Comparison of ENCODE assay signal across 13 mouse cellular contexts in the genomic region with DNA sequence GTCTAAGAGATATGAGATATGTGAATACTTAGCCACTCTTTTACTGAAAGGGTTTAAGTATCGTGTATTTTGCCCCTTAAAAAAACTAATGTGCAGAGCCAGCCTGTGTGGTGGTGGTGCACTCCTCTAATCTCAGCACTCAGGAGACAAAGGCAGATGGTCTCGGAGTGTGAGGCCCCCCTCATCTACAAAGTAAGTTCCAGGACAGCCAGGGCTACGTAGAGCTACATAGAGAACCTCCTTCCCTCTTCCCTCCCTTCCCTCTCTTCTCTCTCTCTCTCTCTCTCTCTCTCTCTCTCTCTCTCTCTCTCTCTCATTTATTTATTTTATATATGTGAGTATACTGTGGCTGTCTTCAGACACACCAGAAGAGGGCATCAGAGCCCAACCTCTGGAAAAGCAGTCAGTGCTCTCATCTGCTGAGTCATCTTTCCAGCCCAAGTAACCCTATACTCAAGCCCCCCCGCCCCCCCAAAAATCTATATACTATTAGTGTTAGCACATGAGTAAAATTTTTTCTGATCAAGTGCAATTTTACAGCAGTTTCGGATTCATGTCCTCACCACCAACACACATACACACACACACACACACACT. TPM values are rescaled to one million over a fixed set of nuclear protein-coding genes. Genes with fewer than 3 reads are reported as not detected.
A peak's percentile ranks its signal among the peaks of the same experiment; 100 is the strongest.
DNase-seq lines count a peak whose midpoint lies in the region; ATAC-seq and TF ChIP-seq lines count a peak whose summit lies in the region.
"Had no signal": no experiment of that assay in that cellular context is flagged by ENCODE, and none has a peak within 500 bp of the region (broad histone marks: within the 10 kb centered on the region; RNA-seq: fewer than 3 reads in every experiment).

No protein-coding gene starts in this region.

- no peak for TF ChIP-seq EP300 in heart, adult 2 months (IDR thresholded peaks at IDR 0.05; ENCODE audit: insufficient read depth, low read depth, low read length)

- H3K9ac ChIP-seq in heart, adult 2 months (ENCODE audit: low read depth, low read length) = no peak overlapping the region
- H3K9ac ChIP-seq in heart, embryonic 12.5 days = no peak overlapping the region
- no peak overlapping the region for H3K9ac ChIP-seq in midbrain, postnatal 0 days (replicated peaks; ENCODE audit: low read length, poor library complexity, severe bottlenecking)
- H3K9ac ChIP-seq in midbrain, embryonic 13.5 days (replicated peaks) = no peak overlapping the region
- no peak overlapping the region for H3K9ac ChIP-seq in forebrain, postnatal 0 days
- H3K9ac ChIP-seq in stomach, embryonic 16.5 days (ENCODE audit: low read length) = no peak overlapping the region
- H3K9ac ChIP-seq: neural tube, embryonic 13.5 days had no signal

- peaks cover 2% of the 10 kb centered on the region; the same call in 1 of the 2 replicates for H3K4me1 ChIP-seq in heart, adult 2 months (ENCODE audit: control insufficient read depth, insufficient read depth, low read length)
- no peaks in the 10 kb centered on the region for H3K4me1 ChIP-seq in heart, embryonic 12.5 days (replicated peaks)
- H3K4me1 ChIP-seq in midbrain, postnatal 0 days (ENCODE audit: insufficient read depth, low read length) = no peaks in the 10 kb centered on the region
- no peaks in the 10 kb centered on the region for H3K4me1 ChIP-seq in midbrain, embryonic 13.5 days (replicated peaks)
- 0 out of 2 replicates have a peak, but pooled peaks cover 3% of the 10 kb centered on the region for H3K4me1 ChIP-seq in forebrain, postnatal 0 days (ENCODE audit: insufficient read depth)
- H3K4me1 ChIP-seq in stomach, embryonic 16.5 days (ENCODE audit: control insufficient read depth, insufficient read depth, low read length) = no peaks in the 10 kb centered on the region
- H3K4me1 ChIP-seq: neural tube, embryonic 13.5 days had no signal

- H3K27ac ChIP-seq in heart, adult 2 months = no peak overlapping the region
- H3K27ac ChIP-seq in heart, embryonic 12.5 days (ENCODE audit: poor library complexity, severe bottlenecking) = no peak overlapping the region
- no peak overlapping the region for H3K27ac ChIP-seq in midbrain, postnatal 0 days (ENCODE audit: low read depth, low read length)
- H3K27ac ChIP-seq in midbrain, embryonic 13.5 days = no peak overlapping the region
- H3K27ac ChIP-seq in forebrain, postnatal 0 days (ENCODE audit: low read depth, low read length) = no peak overlapping the region
- H3K27ac ChIP-seq in stomach, embryonic 16.5 days (ENCODE audit: low read length) = no peak overlapping the region
- H3K27ac ChIP-seq: neural tube, embryonic 13.5 days had no signal

- no peak overlapping the region for H3K4me2 ChIP-seq in heart, embryonic 12.5 days
- no peak overlapping the region for H3K4me2 ChIP-seq in midbrain, postnatal 0 days (ENCODE audit: low read depth, low read length, poor library complexity, severe bottlenecking)
- H3K4me2 ChIP-seq in midbrain, embryonic 13.5 days (replicated peaks) = no peak overlapping the region
- no peak overlapping the region for H3K4me2 ChIP-seq in forebrain, postnatal 0 days (ENCODE audit: low read depth)
- no peak overlapping the region for H3K4me2 ChIP-seq in stomach, embryonic 16.5 days (ENCODE audit: low read depth, low read length)
- H3K4me2 ChIP-seq: neural tube, embryonic 13.5 days had no signal

- peak; percentile 27 for TF ChIP-seq CTCF in heart, adult 2 months (IDR thresholded peaks at IDR 0.05)
- TF ChIP-seq CTCF in midbrain, postnatal 0 days (IDR thresholded peaks at IDR 0.05) = 0 out of 2 replicates have a peak, but pooled peaks have one; percentile 11
- 0 out of 2 replicates have a peak, but pooled peaks have one; percentile 20 for TF ChIP-seq CTCF in forebrain, postnatal 0 days (IDR thresholded peaks at IDR 0.05; ENCODE audit: low read depth)

- no peaks in the 10 kb centered on the region for H3K79me2 ChIP-seq in heart, adult 2 months (replicated peaks; ENCODE audit: control insufficient read depth, insufficient read depth, low read length)

- intact Hi-C loops in heart, adult 2 months (cut with DNase I) = no loop called here

- no peaks in the 10 kb centered on the region for H3K9me3 ChIP-seq in heart, embryonic 12.5 days (replicated peaks)
- no peaks in the 10 kb centered on the region for H3K9me3 ChIP-seq in midbrain, postnatal 0 days (ENCODE audit: low read length)
- H3K9me3 ChIP-seq in midbrain, embryonic 13.5 days = no peaks in the 10 kb centered on the region
- no peaks in the 10 kb centered on the region for H3K9me3 ChIP-seq in forebrain, postnatal 0 days (ENCODE audit: low read length)
- no peaks in the 10 kb centered on the region for H3K9me3 ChIP-seq in stomach, embryonic 16.5 days (replicated peaks; ENCODE audit: control insufficient read depth, low read length)
- H3K9me3 ChIP-seq: neural tube, embryonic 13.5 days had no signal

- WGBS in heart, adult 2 months = 77% methylated on average over 5 of the region's 5 CpGs
- WGBS in heart, embryonic 12.5 days = 77% methylated on average over 5 of the region's 5 CpGs
- 80% methylated on average over 5 of the region's 5 CpGs for WGBS in midbrain, postnatal 0 days
- WGBS in midbrain, embryonic 13.5 days = 89% methylated on average over 5 of the region's 5 CpGs
- 74% methylated on average over 5 of the region's 5 CpGs for WGBS in forebrain, postnatal 0 days
- 65% methylated on average over 5 of the region's 5 CpGs for WGBS in stomach, embryonic 16.5 days

- ATAC-seq in heart, embryonic 12.5 days (ENCODE audit: insufficient number of reproducible peaks, low FRiP score) = no peak
- no peak for ATAC-seq in midbrain, postnatal 0 days (ENCODE audit: low FRiP score)
- no peak for ATAC-seq in midbrain, embryonic 13.5 days
- peak; percentile 67; the same call in 1 of the 2 replicates for ATAC-seq in forebrain, postnatal 0 days
- peak; percentile 33; the same call in 1 of the 2 replicates for ATAC-seq in stomach, embryonic 16.5 days (ENCODE audit: insufficient read depth, low FRiP score)
- ATAC-seq: inflammation-experienced regulatory T-cells, adult 6 months had no signal

- H3K27me3 ChIP-seq in heart, adult 2 months (ENCODE audit: control insufficient read depth, insufficient read depth, low read length) = no peaks in the 10 kb centered on the region
- no peaks in the 10 kb centered on the region for H3K27me3 ChIP-seq in heart, embryonic 12.5 days (replicated peaks)
- H3K27me3 ChIP-seq in midbrain, postnatal 0 days (ENCODE audit: insufficient read depth, low read length) = no peaks in the 10 kb centered on the region
- no peaks in the 10 kb centered on the region for H3K27me3 ChIP-seq in midbrain, embryonic 13.5 days
- H3K27me3 ChIP-seq in forebrain, postnatal 0 days (ENCODE audit: insufficient read depth, low read length) = no peaks in the 10 kb centered on the region
- no peaks in the 10 kb centered on the region for H3K27me3 ChIP-seq in stomach, embryonic 16.5 days (ENCODE audit: control insufficient read depth, insufficient read depth, low read length)
- H3K27me3 ChIP-seq: neural tube, embryonic 13.5 days had no signal

- H3K36me3 ChIP-seq in heart, adult 2 months (ENCODE audit: control insufficient read depth, insufficient read depth, low read length) = no peaks in the 10 kb centered on the region
- H3K36me3 ChIP-seq in heart, embryonic 12.5 days = peaks cover 44% of the 10 kb centered on the region
- H3K36me3 ChIP-seq in midbrain, postnatal 0 days (ENCODE audit: insufficient read depth, low read length) = peaks cover 28% of the 10 kb centered on the region
- peaks cover 38% of the 10 kb centered on the region for H3K36me3 ChIP-seq in midbrain, embryonic 13.5 days
- H3K36me3 ChIP-seq in forebrain, postnatal 0 days (ENCODE audit: insufficient read depth) = peaks cover 34% of the 10 kb centered on the region
- H3K36me3 ChIP-seq in stomach, embryonic 16.5 days (ENCODE audit: control insufficient read depth, insufficient read depth, low read length) = peaks cover 12% of the 10 kb centered on the region

- no peak for DNase-seq in heart, adult 2 months
- DNase-seq in midbrain, postnatal 0 days (ENCODE audit: low spot score) = no peak
- peak; percentile 23 for DNase-seq in forebrain, postnatal 0 days
- DNase-seq in B cell, adult 2 months = no peak
- no peak for DNase-seq in frontal cortex, postnatal 25 days (ENCODE audit: low spot score in 2 of 2)
- DNase-seq: cerebellum, adult 11-12 months; lung, postnatal 4 days; midbrain, embryonic 14.5 days had no signal

- TF ChIP-seq POLR2A in heart, adult 2 months (IDR thresholded peaks at IDR 0.05; ENCODE audit: insufficient read depth, low read depth, low read length) = no peak

- no peak overlapping the region for H3K4me3 ChIP-seq in heart, adult 2 months
- H3K4me3 ChIP-seq in heart, embryonic 12.5 days = no peak overlapping the region
- no peak overlapping the region for H3K4me3 ChIP-seq in midbrain, postnatal 0 days (ENCODE audit: low read depth, low read length)
- H3K4me3 ChIP-seq in midbrain, embryonic 13.5 days (replicated peaks) = no peak overlapping the region
- no peak overlapping the region for H3K4me3 ChIP-seq in forebrain, postnatal 0 days (ENCODE audit: low read depth, low read length)
- no peak overlapping the region for H3K4me3 ChIP-seq in stomach, embryonic 16.5 days (replicated peaks; ENCODE audit: low read length)
- H3K4me3 ChIP-seq: neural tube, embryonic 13.5 days had no signal

RNA-seq across cellular contexts. Expression of a gene that starts 9.0 kb away (rescaled TPM):
- total RNA-seq in heart, adult 2 months (2021) = 1 to 10 TPM; 4.3 to 4.8 TPM
- polyA plus RNA-seq in heart, adult 2 months (2012; rRNA removed) = 7.8 and 8.7 TPM in 2 replicates
- polyA plus RNA-seq in heart, embryonic 12.5 days (2016; fragmentation: Nextera tagmentation; extraction: Ambion mirVana) = 12.5 and 14.4 TPM in 2 replicates
- total RNA-seq in midbrain, postnatal 0 days (2014; rRNA removed) = 50.7 and 73.4 TPM in 2 replicates
- polyA plus RNA-seq in midbrain, postnatal 0 days (2015; fragmentation: Nextera tagmentation; extraction: Ambion mirVana) = 19.1 and 22.3 TPM in 2 replicates
- 23.3 and 29.2 TPM in 2 replicates for polyA plus RNA-seq in midbrain, embryonic 13.5 days (2015; fragmentation: Nextera tagmentation; extraction: Ambion mirVana)
- 36.6 and 52.2 TPM in 2 replicates for total RNA-seq in forebrain, postnatal 0 days (2014; rRNA removed)
- polyA plus RNA-seq in forebrain, postnatal 0 days (2015; fragmentation: Nextera tagmentation; extraction: Ambion mirVana) = 15.3 and 21.5 TPM in 2 replicates
- polyA plus RNA-seq in stomach, embryonic 16.5 days (2015; fragmentation: Nextera tagmentation; extraction: Ambion mirVana) = 16.7 and 18.4 TPM in 2 replicates

RNA-seq across cellular contexts. Expression of a gene that starts 11.6 kb away (rescaled TPM):
- total RNA-seq in heart, adult 2 months (2021) = 10 to 100 TPM; 34.7 to 37.5 TPM
- 55.3 and 55.7 TPM in 2 replicates for polyA plus RNA-seq in heart, adult 2 months (2012; rRNA removed)
- 81.9 and 84.8 TPM in 2 replicates for polyA plus RNA-seq in heart, embryonic 12.5 days (2016; fragmentation: Nextera tagmentation; extraction: Ambion mirVana)
- 77.5 and 78.3 TPM in 2 replicates for total RNA-seq in midbrain, postnatal 0 days (2014; rRNA removed)
- 64.5 and 64.6 TPM in 2 replicates for polyA plus RNA-seq in midbrain, postnatal 0 days (2015; fragmentation: Nextera tagmentation; extraction: Ambion mirVana)
- 57.7 and 59.7 TPM in 2 replicates for polyA plus RNA-seq in midbrain, embryonic 13.5 days (2015; fragmentation: Nextera tagmentation; extraction: Ambion mirVana)
- 51.2 and 61.4 TPM in 2 replicates for total RNA-seq in forebrain, postnatal 0 days (2014; rRNA removed)
- 41.7 and 49.2 TPM in 2 replicates for polyA plus RNA-seq in forebrain, postnatal 0 days (2015; fragmentation: Nextera tagmentation; extraction: Ambion mirVana)
- polyA plus RNA-seq in stomach, embryonic 16.5 days (2015; fragmentation: Nextera tagmentation; extraction: Ambion mirVana) = 85.7 and 93.7 TPM in 2 replicates

RNA-seq across cellular contexts. Expression of a gene that starts 28.1 kb away (rescaled TPM):
- 100 to 1,000 TPM; 160 to 161 TPM for total RNA-seq in heart, adult 2 months (2021)
- 191 and 208 TPM in 2 replicates for polyA plus RNA-seq in heart, adult 2 months (2012; rRNA removed)
- 386 and 388 TPM in 2 replicates for polyA plus RNA-seq in heart, embryonic 12.5 days (2016; fragmentation: Nextera tagmentation; extraction: Ambion mirVana)
- 123 and 126 TPM in 2 replicates for total RNA-seq in midbrain, postnatal 0 days (2014; rRNA removed)
- polyA plus RNA-seq in midbrain, postnatal 0 days (2015; fragmentation: Nextera tagmentation; extraction: Ambion mirVana) = 175 and 201 TPM in 2 replicates
- 270 and 306 TPM in 2 replicates for polyA plus RNA-seq in midbrain, embryonic 13.5 days (2015; fragmentation: Nextera tagmentation; extraction: Ambion mirVana)
- total RNA-seq in forebrain, postnatal 0 days (2014; rRNA removed) = 116 and 130 TPM in 2 replicates
- 190 and 236 TPM in 2 replicates for polyA plus RNA-seq in forebrain, postnatal 0 days (2015; fragmentation: Nextera tagmentation; extraction: Ambion mirVana)
- 434 and 465 TPM in 2 replicates for polyA plus RNA-seq in stomach, embryonic 16.5 days (2015; fragmentation: Nextera tagmentation; extraction: Ambion mirVana)

RNA-seq across cellular contexts. Expression of a gene that starts 33.8 kb away (rescaled TPM):
- 10 to 100 TPM; 21.2 to 21.3 TPM for total RNA-seq in heart, adult 2 months (2021)
- polyA plus RNA-seq in heart, adult 2 months (2012; rRNA removed) = 30.6 and 31.3 TPM in 2 replicates
- polyA plus RNA-seq in heart, embryonic 12.5 days (2016; fragmentation: Nextera tagmentation; extraction: Ambion mirVana) = 179 and 187 TPM in 2 replicates
- total RNA-seq in midbrain, postnatal 0 days (2014; rRNA removed) = 7.4 and 11.8 TPM in 2 replicates
- polyA plus RNA-seq in midbrain, postnatal 0 days (2015; fragmentation: Nextera tagmentation; extraction: Ambion mirVana) = 9.0 and 9.8 TPM in 2 replicates
- 14.1 and 16.6 TPM in 2 replicates for polyA plus RNA-seq in midbrain, embryonic 13.5 days (2015; fragmentation: Nextera tagmentation; extraction: Ambion mirVana)
- total RNA-seq in forebrain, postnatal 0 days (2014; rRNA removed) = 10.0 and 11.3 TPM in 2 replicates
- polyA plus RNA-seq in forebrain, postnatal 0 days (2015; fragmentation: Nextera tagmentation; extraction: Ambion mirVana) = 9.6 and 10.0 TPM in 2 replicates
- polyA plus RNA-seq in stomach, embryonic 16.5 days (2015; fragmentation: Nextera tagmentation; extraction: Ambion mirVana) = 245 and 257 TPM in 2 replicates

RNA-seq across cellular contexts. Expression of a gene that starts 41.8 kb away (rescaled TPM):
- 10 to 100 TPM; 22.6 to 29.6 TPM for total RNA-seq in heart, adult 2 months (2021)
- 31.8 and 40.9 TPM in 2 replicates for polyA plus RNA-seq in heart, adult 2 months (2012; rRNA removed)
- polyA plus RNA-seq in heart, embryonic 12.5 days (2016; fragmentation: Nextera tagmentation; extraction: Ambion mirVana) = 6.5 and 8.1 TPM in 2 replicates
- total RNA-seq in midbrain, postnatal 0 days (2014; rRNA removed) = 1.4 and 12.3 TPM in 2 replicates
- polyA plus RNA-seq in midbrain, postnatal 0 days (2015; fragmentation: Nextera tagmentation; extraction: Ambion mirVana) = 14.3 and 17.6 TPM in 2 replicates
- polyA plus RNA-seq in midbrain, embryonic 13.5 days (2015; fragmentation: Nextera tagmentation; extraction: Ambion mirVana) = 5.6 and 6.8 TPM in 2 replicates
- 4.5 and 5.3 TPM in 2 replicates for total RNA-seq in forebrain, postnatal 0 days (2014; rRNA removed)
- 11.7 and 13.2 TPM in 2 replicates for polyA plus RNA-seq in forebrain, postnatal 0 days (2015; fragmentation: Nextera tagmentation; extraction: Ambion mirVana)
- polyA plus RNA-seq in stomach, embryonic 16.5 days (2015; fragmentation: Nextera tagmentation; extraction: Ambion mirVana) = 28.8 and 31.8 TPM in 2 replicates

Comparison
In these comparisons a context has a peak if more than half of its experiments do, and no peak if none do; other contexts are left out.
1. ATAC-seq: peak in forebrain, postnatal 0 days (single experiment) and stomach, embryonic 16.5 days (single experiment); none in heart, embryonic 12.5 days (single experiment), midbrain, postnatal 0 days (single experiment) and midbrain, embryonic 13.5 days (single experiment).
2. Peak in every context shown above with its lines, with median percentiles within 50 percentile points of each other: CTCF ChIP-seq.